Mouse (Mus musculus): ENCODE measurements around the gene Cux2.
A peak's percentile ranks its signal among the peaks of the same experiment; 100 is the strongest.

The Cux2 gene

DNA sequence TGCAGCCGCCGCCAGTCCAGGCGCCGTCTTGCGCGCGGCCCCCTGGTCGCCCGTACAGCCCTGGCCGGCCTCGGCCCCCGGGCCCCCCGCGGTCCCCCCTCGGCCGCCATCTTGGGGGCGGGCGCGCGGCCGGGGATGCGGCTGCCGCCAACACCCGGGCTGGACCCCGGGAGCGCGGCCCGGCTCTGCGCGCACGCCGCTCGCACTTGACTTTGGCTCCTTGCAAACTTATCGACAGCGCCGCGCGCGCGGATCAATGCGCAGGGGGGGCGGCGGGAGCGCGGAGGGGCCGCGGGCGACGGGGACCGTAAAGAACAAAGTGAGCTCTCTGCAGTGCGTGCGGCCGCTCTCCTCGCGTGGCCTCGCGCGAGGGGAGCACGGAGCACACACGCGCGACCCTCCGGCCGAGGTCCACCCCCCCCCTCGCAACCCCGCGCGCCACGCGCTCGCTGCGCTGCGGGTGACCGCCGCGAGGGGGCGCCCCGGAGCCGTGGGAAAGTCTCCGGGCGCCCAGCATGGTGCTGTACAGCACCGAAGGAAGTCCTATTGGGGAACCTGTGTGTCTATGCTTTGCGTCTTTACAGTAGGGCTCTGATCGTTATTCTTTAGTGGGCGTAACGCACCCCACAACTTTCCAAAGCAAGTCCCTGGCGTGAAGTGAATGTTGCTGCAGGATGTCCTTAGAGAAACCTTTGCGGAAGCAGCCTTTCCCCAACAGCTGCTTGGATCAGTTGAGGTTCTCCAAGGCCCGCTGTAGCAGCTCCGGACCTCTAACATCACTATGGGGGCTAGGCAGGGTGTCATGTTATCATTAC is at the start of gene Cux2:
Gene Cux2 (minus strand): TSS at position 86 of the 815 bp plus-strand sequence.
- DNase-seq (ENCODE audit: low read depth, low spot score) = peak; percentile 62

DNA sequence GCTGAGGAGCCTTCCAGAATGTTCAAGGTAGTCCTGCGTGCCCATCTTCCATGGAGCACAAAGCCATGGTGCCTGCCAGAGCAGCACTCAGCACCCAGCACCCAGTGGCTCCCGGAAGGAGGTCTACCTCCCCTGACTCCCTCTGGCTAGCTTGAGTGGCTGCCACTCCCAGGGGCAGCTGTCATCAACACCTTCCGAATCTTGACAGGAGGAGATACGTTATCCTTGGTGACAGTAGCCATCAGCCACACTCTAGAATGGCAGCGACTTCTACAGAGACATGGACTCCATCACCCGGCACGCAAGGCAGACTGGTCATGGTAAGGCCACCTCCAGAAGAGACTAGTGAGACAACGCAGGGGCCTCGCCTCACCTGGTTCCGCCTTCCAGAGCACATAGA is 44.5 kb upstream of the Cux2 start:
- DNase-seq (ENCODE audit: low read depth, low spot score) = no peak

GRCm38 (mm10) chr5:122093734-122094133 is 43.8 kb upstream of the Cux2 start:
- DNase-seq (ENCODE audit: low read depth, low spot score) = no peak

DNA sequence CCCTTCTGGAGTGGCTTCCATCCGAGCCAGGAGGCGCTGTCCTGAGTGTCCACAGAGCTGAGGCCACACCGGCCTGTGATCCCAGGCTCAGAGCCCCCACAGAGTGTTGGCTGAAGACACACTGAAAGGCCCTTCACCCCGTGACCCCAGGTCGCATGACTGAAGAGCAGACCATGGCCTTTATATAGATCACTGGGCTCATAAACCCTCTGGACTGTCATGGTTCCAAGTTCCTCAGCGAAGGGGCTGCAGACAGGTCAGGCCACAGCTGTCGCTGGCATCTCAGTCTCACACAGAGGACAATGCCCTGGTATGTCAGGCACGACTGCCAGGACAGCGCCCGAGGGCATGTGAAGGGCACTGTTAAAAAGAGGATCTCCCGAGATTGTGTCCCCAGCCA is 42.9 kb upstream of the Cux2 start:
- no peak for DNase-seq (ENCODE audit: low read depth, low spot score)

GRCm38 (mm10) chr5:122091070-122091469 is 41.2 kb upstream of the Cux2 start:
- peak; percentile 34 for DNase-seq (ENCODE audit: low read depth, low spot score)

- no peak for DNase-seq (ENCODE audit: low read depth, low spot score)
Observed at GRCm38 (mm10) chr5:122089664-122090063, 39.8 kb upstream of the Cux2 start.

DNA sequence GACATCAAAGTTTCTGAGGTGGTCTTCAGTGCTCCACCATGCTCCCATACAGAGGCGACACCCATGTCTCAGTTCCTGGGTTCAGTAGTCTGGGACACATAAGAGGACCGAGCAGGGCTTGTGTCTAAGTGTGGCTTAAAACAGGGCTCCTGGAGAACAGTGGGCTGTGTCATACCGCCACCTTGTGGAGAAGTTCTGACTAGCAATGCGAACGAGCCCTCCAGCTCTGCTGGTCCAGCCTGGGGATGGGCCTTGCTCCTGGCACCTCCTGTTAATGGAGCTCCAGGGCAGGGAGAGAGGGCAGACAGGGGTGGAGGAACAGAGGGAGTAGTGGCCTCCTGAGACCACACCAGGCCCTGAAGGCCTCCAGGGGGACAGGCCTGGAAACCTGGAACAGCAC is 39.0 kb upstream of the Cux2 start:
- peak; percentile 61 for DNase-seq (ENCODE audit: low read depth, low spot score)

GRCm38 (mm10) chr5:122086121-122086520 is 36.2 kb upstream of the Cux2 start:
- no peak for DNase-seq (ENCODE audit: low read depth, low spot score)

GRCm38 (mm10) chr5:122085291-122085690 is 35.4 kb upstream of the Cux2 start:
- DNase-seq (ENCODE audit: low read depth, low spot score) = no peak

DNA sequence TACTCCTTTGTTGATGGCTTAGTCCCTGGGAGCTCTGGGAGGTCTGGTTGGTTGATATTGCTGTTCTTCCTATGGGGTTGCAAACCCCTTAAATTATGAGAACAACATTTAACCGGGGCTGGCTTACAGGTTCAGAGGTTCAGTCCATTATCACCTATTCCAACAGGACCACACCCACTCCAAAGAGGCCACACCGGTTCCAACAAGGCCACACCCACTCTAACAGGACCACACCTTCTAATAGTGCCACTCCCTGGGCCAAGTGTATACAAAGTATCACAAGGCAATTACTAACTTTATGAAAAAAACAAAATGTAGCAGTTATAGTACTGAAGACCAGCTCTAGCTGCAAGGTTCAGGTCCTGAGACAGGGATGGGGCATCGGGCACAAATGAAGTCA is 34.6 kb upstream of the Cux2 start:
- no peak for DNase-seq (ENCODE audit: low read depth, low spot score)

DNA sequence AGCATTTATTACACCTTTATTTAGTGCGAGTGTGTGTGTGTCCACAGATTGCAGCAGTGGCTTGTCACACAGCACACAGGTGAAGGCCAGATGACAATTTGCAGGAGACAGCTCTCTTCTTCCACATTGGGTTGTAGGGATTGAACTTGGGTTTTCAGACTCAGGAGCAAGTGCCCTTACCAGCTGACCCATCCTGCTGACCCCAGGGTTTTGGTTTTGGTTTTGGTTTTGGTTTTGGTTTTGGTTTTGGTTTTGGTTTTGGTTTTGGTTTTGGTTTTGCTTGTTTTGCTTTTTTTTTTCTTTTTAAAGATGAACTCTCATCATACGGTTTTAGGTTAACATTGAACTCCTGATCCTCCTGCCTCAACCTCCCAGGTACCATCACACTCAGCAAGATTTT is 33.4 kb upstream of the Cux2 start:
- no peak for DNase-seq (ENCODE audit: low read depth, low spot score)

- DNase-seq (ENCODE audit: low read depth, low spot score) = no peak
Observed at GRCm38 (mm10) chr5:122081471-122081870, 31.6 kb upstream of the Cux2 start.

DNA sequence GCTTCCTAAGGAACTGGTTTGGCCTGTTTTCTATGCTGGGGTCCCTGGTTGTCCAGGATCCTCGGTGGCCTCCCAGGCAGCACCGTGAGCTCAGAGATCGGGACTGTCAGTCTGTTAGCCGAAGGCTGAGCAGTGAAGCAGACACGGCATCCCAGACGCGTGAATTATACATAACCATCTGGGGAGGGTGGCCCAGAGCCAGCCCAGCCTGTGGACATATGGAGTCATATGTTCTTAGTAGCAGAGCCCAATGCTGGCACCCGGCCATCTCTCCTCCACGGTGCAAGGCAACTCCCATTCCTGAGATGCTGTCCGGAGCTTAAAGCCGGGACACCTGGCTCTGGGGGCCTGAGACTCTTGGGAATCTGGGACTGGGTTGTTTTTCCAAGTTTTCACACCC is 31.0 kb upstream of the Cux2 start:
- DNase-seq (ENCODE audit: low read depth, low spot score) = no peak

GRCm38 (mm10) chr5:122079796-122080195 is 29.9 kb upstream of the Cux2 start:
- DNase-seq (ENCODE audit: low read depth, low spot score) = no peak

DNA sequence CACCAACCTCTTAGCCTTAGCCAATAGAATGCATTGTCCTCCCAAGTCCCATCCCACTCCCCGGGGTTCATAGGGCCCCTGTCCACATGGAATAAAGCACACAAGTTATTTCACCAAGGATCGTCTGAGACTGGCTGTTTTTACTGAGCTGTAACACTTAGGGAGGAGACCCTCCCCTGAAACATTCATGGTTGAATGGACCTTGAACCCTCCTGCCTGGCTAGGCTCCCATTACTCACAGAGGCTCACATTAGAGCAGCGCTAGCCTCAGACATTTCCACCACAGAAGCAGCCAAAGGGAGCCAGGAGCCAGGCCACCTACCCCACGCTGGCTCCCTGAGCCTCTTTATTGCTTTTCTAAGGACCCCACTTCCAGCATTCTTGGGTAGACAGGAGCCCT is 27.3 kb upstream of the Cux2 start:
- no peak for DNase-seq (ENCODE audit: low read depth, low spot score)

DNA sequence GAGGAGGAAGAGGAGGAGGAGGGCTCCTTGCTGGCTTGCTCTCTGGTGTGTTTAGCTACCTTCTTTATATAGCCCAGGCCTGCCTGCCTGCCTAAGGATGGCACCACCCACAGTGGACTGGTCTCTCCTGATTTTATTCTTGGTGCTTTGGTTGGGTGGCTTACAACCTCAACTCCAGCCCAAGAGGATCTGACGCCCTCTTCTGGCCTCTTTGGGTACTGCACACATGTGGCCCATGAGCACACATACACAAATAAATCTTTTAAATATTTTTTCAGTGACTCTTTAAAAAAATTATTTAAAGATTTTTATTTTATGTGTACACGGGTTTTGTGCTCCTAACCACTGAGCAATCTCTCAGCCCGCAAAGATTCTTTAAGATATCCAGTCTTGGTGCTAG is 25.8 kb upstream of the Cux2 start:
- DNase-seq (ENCODE audit: low read depth, low spot score) = no peak

DNA sequence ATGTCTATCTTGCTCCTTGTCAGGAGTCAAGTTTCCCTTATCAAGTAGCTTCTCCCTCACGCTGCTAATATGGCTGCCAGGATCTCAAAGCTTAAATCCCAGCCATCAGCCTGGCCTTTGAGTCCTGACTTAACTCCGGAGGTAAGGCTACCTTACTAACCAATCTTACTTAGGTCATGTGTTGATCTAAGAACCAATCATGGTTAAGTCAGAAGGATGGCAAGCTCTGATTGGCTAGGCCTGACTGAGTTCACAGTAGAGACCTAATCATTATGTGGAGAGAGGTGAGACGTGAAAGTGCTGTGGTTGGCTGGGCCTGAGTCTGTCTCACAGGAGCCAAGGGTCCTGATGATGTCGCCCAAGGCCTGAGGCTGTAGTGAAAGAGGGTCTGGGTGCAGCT is 22.1 kb upstream of the Cux2 start:
- DNase-seq (ENCODE audit: low read depth, low spot score) = no peak

DNA sequence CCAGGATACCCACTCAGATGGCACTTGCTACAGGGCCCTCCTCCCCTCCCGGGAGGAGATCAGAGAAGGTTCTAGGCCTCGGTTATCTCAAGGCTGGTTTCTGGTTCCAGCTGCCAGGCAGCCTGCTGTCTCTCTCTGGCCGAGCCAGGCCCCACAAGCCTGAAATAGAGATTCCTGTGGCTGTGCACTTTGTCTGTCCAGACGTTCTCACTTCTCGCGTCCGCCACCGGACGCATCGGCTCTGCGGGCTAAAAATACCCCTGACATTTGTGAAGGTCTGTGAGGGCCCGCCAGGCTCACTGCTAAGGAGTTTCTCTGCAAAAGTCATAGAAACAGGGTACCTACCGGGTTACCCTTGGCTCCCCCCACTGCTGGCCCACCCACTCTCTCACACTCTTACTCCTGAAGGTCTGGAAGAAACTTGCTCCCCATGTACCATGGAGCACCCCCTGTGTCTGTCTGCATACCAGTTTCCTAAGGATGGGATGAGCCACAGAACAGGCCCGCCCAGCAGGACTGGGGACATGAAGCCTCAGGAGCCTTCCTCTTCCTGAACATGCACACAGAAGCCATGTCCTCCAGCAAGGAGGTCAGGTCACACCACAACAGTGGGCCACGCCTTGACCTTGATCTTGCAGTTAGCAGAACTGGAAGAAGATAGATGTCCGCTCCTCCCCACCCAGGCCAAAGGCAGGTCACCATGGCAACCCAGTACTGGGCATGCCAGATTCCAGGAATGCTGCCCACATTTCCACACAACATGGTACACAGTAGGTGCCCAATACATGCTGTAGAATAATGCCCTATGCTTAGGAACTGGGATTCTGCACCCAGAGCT is 21.3 kb upstream of the Cux2 start:
- no peak for DNase-seq (ENCODE audit: low read depth, low spot score)

DNA sequence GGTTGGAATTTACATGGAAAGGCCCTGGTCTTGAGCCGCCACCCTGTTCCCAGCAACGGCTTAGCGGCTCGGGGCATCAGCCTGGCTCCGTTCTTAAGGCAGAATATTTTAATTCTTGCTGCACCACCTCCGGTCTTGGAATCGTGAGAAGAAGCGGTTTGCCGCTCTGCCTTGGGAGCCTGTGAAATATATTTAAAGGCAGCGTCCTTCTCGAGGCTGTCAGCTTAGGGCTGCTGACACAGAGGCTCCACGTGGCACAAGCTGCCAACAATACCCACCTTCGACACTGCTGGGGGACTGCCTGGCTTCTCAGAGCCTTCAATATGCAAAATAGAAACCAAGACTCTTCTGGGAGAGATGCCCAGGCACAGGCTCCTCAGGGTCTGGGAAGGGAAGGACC is 18.7 kb upstream of the Cux2 start:
- no peak for DNase-seq (ENCODE audit: low read depth, low spot score)

DNA sequence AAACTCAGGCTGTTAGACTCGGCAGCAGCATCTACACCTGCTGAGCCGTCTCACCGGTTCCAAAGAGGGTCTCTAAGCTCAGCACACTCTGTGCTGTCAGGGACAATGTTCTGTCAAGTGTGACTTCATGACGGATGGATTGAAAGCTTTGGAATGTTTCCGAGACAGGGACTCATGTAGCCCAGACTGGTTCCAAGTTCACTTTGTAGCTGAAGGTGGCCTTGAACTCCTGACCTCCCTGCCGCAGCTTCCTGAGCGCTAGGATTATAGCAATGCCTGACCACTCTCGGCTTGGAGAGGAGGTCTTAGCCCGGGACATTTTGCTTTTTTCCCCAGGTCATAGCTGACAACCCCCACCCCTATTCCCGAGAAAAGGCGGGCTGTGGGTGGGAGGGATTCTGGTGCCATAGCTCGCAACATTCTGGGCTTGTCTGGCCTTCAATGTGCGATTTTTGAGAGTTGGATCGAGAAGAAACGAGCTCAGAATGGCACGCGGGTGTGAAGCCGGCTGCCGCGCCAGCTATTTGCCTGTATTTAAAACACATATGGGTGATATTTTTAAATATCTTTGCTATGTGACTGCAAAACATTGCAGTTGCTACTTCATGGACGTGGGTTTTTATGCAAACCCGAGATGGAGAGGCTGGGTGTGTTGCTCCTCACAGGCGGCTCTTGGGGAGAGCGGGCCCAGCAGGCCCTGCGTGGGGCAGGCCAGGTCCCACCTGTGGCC is 13.5 kb upstream of the Cux2 start:
- no peak for DNase-seq (ENCODE audit: low read depth, low spot score)

- DNase-seq (ENCODE audit: low read depth, low spot score) = no peak
Observed at GRCm38 (mm10) chr5:122062479-122062878, 12.6 kb upstream of the Cux2 start.

DNA sequence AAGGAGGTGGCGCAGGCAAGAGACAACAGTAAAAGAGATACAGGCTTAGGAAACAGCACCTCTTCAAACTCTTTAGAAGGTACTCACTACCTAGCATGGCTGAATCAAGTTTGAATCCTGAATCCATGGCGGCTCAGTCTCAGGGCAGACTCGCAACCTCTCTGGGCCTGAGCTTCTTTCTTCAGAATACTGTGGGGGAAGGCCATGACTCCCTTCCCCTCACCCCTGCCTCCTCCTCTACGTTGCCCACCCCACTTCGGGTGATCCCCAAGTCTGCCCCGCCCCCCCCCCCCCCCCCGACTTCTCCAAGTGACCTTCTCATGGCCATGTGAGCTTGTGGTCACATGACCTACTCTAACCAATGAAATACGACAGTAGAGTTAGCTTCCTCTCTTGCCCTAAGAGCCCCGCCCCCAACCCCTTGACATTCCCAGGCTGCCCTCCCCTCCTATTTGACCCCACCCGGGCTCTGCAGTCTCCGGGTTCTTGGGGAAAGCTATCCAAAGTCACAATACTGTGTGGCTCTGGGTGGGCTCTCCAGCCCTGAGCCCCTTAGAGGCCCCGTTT is 10.9 kb upstream of the Cux2 start:
- DNase-seq (ENCODE audit: low read depth, low spot score) = no peak
